Mouse (Mus musculus): Measurements from ENCODE around the gene Scn3a. TPM values are rescaled to one million over a fixed set of nuclear protein-coding genes. Genes with fewer than 3 reads are reported as not detected.
A peak's percentile ranks its signal among the peaks of the same experiment; 100 is the strongest.

Scn3a gene
- polyA plus RNA-seq, 1 experiment from 2014 or later: 0.73 TPM

- Histone ChIP-seq H3K4me3 (ENCODE audit: low read depth, low read length) (no peak overlapping the region), H3K27me3 (replicated peaks; ENCODE audit: insufficient read depth, low read length) (no peaks in the 10 kb centered on the region), H3K9ac (replicated peaks; ENCODE audit: low read depth) (no peak overlapping the region), H3K9me3 (ENCODE audit: low read length) (no peaks in the 10 kb centered on the region), H3K27ac (ENCODE audit: low read length) (no peak overlapping the region), H3K4me1 (ENCODE audit: insufficient read depth, low read depth, low read length) (no peaks in the 10 kb centered on the region), H3K4me2 (replicated peaks; ENCODE audit: low read depth, low read length) (no peak overlapping the region), H3K36me3 (ENCODE audit: insufficient read depth, low read length) (no peaks in the 10 kb centered on the region)
- no peak for DNase-seq (ENCODE audit: low spot score)
- 56% methylated on average over 1 of the region's 1 CpGs for WGBS
- no peak for TF ChIP-seq CTCF (IDR thresholded peaks at IDR 0.05)
- TF ChIP-seq EP300 (IDR thresholded peaks at IDR 0.05): no peak
- ATAC-seq: no peak
Measured at GRCm38 (mm10) chr2:65418608-65419007, 148.8 kb downstream of the Scn3a start.

GRCm38 (mm10) chr2:65416535-65416934, 150.9 kb downstream of the Scn3a start:
- H3K9ac ChIP-seq (replicated peaks; ENCODE audit: low read depth): no peak overlapping the region
- DNase-seq (ENCODE audit: low spot score) (no peak), ATAC-seq (no peak)
- H3K4me1 ChIP-seq (ENCODE audit: insufficient read depth, low read depth, low read length): no peaks in the 10 kb centered on the region
- no peak overlapping the region for H3K4me2 ChIP-seq (replicated peaks; ENCODE audit: low read depth, low read length)
- no peak overlapping the region for H3K27ac ChIP-seq (ENCODE audit: low read length)
- WGBS: 100% methylated on average over 1 of the region's 1 CpGs
- no peaks in the 10 kb centered on the region for H3K27me3 ChIP-seq (replicated peaks; ENCODE audit: insufficient read depth, low read length)
- no peaks in the 10 kb centered on the region for H3K9me3 ChIP-seq (ENCODE audit: low read length)
- TF ChIP-seq CTCF (IDR thresholded peaks at IDR 0.05) (no peak), EP300 (IDR thresholded peaks at IDR 0.05) (no peak)
- no peak overlapping the region for H3K4me3 ChIP-seq (ENCODE audit: low read depth, low read length)
- H3K36me3 ChIP-seq (ENCODE audit: insufficient read depth, low read length): no peaks in the 10 kb centered on the region

GRCm38 (mm10) chr2:65415294-65415693, 152.1 kb downstream of the Scn3a start:
- no peaks in the 10 kb centered on the region for H3K36me3 ChIP-seq (ENCODE audit: insufficient read depth, low read length)
- no peaks in the 10 kb centered on the region for H3K27me3 ChIP-seq (replicated peaks; ENCODE audit: insufficient read depth, low read length)
- no peak overlapping the region for H3K27ac ChIP-seq (ENCODE audit: low read length)
- no peak overlapping the region for H3K4me2 ChIP-seq (replicated peaks; ENCODE audit: low read depth, low read length)
- no peak for DNase-seq (ENCODE audit: low spot score)
- 0% methylated on average over 2 of the region's 2 CpGs for WGBS
- H3K9me3 ChIP-seq (ENCODE audit: low read length): no peaks in the 10 kb centered on the region
- no peak for TF ChIP-seq EP300 (IDR thresholded peaks at IDR 0.05)
- no peak overlapping the region for H3K9ac ChIP-seq (replicated peaks; ENCODE audit: low read depth)
- H3K4me3 ChIP-seq (ENCODE audit: low read depth, low read length): no peak overlapping the region
- ATAC-seq: no peak
- H3K4me1 ChIP-seq (ENCODE audit: insufficient read depth, low read depth, low read length): no peaks in the 10 kb centered on the region

- no peak overlapping the region for H3K27ac ChIP-seq (ENCODE audit: low read length)
- TF ChIP-seq CTCF (IDR thresholded peaks at IDR 0.05) (no peak), EP300 (IDR thresholded peaks at IDR 0.05) (no peak)
- no peaks in the 10 kb centered on the region for H3K36me3 ChIP-seq (ENCODE audit: insufficient read depth, low read length)
- no peak overlapping the region for H3K4me3 ChIP-seq (ENCODE audit: low read depth, low read length)
- peak; percentile 55 for DNase-seq (ENCODE audit: low spot score)
- H3K9me3 ChIP-seq (ENCODE audit: low read length): no peaks in the 10 kb centered on the region
- H3K27me3 ChIP-seq (replicated peaks; ENCODE audit: insufficient read depth, low read length): no peaks in the 10 kb centered on the region
- 6% methylated on average over 6 of the region's 6 CpGs for WGBS
- no peak overlapping the region for H3K9ac ChIP-seq (replicated peaks; ENCODE audit: low read depth)
- H3K4me1 ChIP-seq (ENCODE audit: insufficient read depth, low read depth, low read length): no peaks in the 10 kb centered on the region
- peak overlapping the region; percentile 56; the same call in 1 of the 2 replicates for H3K4me2 ChIP-seq (replicated peaks; ENCODE audit: low read depth, low read length)
- no peak for ATAC-seq
Measured at GRCm38 (mm10) chr2:65414806-65415281, 152.6 kb downstream of the Scn3a start.

GRCm38 (mm10) chr2:65414237-65414636, 153.2 kb downstream of the Scn3a start:
- ATAC-seq (peak; percentile 86), DNase-seq (ENCODE audit: low spot score) (peak; percentile 59)
- peak overlapping the region; percentile 31 for H3K4me3 ChIP-seq (ENCODE audit: low read depth, low read length)
- H3K27me3 ChIP-seq (replicated peaks; ENCODE audit: insufficient read depth, low read length): no peaks in the 10 kb centered on the region
- WGBS: under 1% methylated on average over 7 of the region's 7 CpGs
- H3K4me1 ChIP-seq (ENCODE audit: insufficient read depth, low read depth, low read length): no peaks in the 10 kb centered on the region
- TF ChIP-seq CTCF (IDR thresholded peaks at IDR 0.05) (no peak), EP300 (IDR thresholded peaks at IDR 0.05) (no peak)
- no peak overlapping the region for H3K9ac ChIP-seq (replicated peaks; ENCODE audit: low read depth)
- H3K9me3 ChIP-seq (ENCODE audit: low read length): no peaks in the 10 kb centered on the region
- no peak overlapping the region for H3K27ac ChIP-seq (ENCODE audit: low read length)
- no peaks in the 10 kb centered on the region for H3K36me3 ChIP-seq (ENCODE audit: insufficient read depth, low read length)
- H3K4me2 ChIP-seq (replicated peaks; ENCODE audit: low read depth, low read length): peak overlapping the region; percentile 56

GRCm38 (mm10) chr2:65413746-65414145, 153.7 kb downstream of the Scn3a start:
- ATAC-seq: peak; percentile 63

More at GRCm38 (mm10) chr2:65413746-65414145, 153.7 kb downstream of the Scn3a start:
- peak overlapping the region; percentile 56 for H3K4me2 ChIP-seq (replicated peaks; ENCODE audit: low read depth, low read length)
- H3K27me3 ChIP-seq (replicated peaks; ENCODE audit: insufficient read depth, low read length): no peaks in the 10 kb centered on the region
- no peak overlapping the region for H3K9ac ChIP-seq (replicated peaks; ENCODE audit: low read depth)
- H3K4me1 ChIP-seq (ENCODE audit: insufficient read depth, low read depth, low read length): no peaks in the 10 kb centered on the region
- peak; percentile 81 for DNase-seq (ENCODE audit: low spot score)
- TF ChIP-seq EP300 (IDR thresholded peaks at IDR 0.05) (no peak), CTCF (IDR thresholded peaks at IDR 0.05) (peak; percentile 74)
- no peak overlapping the region for H3K27ac ChIP-seq (ENCODE audit: low read length)
- no peaks in the 10 kb centered on the region for H3K9me3 ChIP-seq (ENCODE audit: low read length)
- no peaks in the 10 kb centered on the region for H3K36me3 ChIP-seq (ENCODE audit: insufficient read depth, low read length)
- peak overlapping the region; percentile 31 for H3K4me3 ChIP-seq (ENCODE audit: low read depth, low read length)
- WGBS: 1% methylated on average over 3 of the region's 3 CpGs

Other genes with a start within 250 kb of the Scn3a start
- 0.23 and 0.51 TPM in 2 replicates for gene Slc38a11, start 203.6 kb downstream of the Scn3a start, polyA plus RNA-seq (2015; fragmentation: Nextera tagmentation; extraction: Ambion mirVana)
- gene Scn2a, start 53.1 kb upstream of the Scn3a start, polyA plus RNA-seq (2015; fragmentation: Nextera tagmentation; extraction: Ambion mirVana): 0.39 and 0.72 TPM in 2 replicates